Mouse (Mus musculus): ENCODE measurements at regions not wholly inside any gene's neighbourhood (a gene's known extent, or its start where the extent isn't known, plus 50 kb on each side); places are given as distances from the start of the nearest gene placed in this dataset.

DNA sequence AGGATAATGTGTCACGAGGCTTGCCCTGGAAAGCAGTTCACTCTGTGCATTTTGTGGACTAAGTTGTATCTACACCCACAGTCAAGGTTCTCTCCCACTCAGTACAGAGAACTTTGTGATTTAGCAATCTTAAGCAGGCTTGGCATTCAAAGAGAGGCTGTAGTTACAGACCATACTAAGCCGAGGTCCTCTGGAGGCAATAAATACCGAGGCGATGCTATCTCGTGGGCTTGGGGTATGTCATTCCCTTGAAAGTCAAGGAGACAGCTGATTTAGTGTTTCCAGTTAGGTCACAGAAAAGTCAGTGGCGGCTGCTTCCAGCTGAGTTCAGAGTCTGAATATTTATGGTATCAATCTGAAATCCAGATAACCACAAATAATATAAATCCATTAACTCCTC, 370.4 kb downstream of the Nuf2 start:
- DNase-seq (ENCODE audit: low spot score in 2 of 2), result no peak
- intact Hi-C loops (cut with DNase I), result no loop called here

DNA sequence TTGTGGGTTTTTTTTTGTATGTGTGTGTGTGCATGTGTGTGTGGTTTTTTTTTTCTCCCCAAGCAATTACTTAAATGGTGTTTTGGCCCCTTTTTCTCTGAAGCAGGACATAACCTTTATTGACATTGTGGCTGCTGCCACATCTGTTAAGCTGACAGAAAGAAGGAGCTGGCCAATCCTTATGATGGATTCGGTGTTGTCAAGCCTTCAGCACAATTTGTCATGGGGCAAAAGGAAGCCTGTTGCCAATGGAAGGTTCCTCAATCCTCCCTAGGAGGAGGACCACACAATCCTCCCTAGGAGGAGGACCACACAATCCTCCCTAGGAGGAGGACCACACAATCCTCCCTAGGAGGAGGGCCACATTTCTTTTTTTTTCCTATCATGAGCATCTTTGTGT, 371.0 kb downstream of the Nuf2 start:
- intact Hi-C loops (cut with DNase I), result no loop called here
- DNase-seq (ENCODE audit: low spot score in 2 of 2), result no peak

DNA sequence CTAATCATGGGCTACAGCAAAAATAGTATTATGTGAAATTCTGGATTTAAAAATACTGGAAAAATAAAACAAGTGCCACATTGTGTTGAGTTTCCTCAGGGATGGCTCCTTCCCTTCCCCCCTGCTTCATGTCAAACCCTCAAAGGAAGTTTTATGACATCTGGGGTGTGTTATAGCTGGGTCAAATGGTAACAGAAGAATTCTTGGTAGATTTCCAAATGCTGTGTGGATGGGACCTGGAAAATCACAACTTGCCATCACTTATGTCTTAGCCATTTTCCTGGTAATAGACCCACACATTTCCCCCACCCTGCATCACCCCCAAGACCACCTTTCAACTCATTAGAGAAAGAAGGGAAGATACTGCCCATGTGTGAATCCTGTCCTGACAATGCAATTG, 371.5 kb downstream of the Nuf2 start:
- intact Hi-C loops (cut with DNase I), result loop anchor here (10.0 kb wide), 1 partner anchor 265 kb away; no protein-coding TSS in a partner anchor
- DNase-seq (ENCODE audit: low spot score in 2 of 2), result no peak

DNA sequence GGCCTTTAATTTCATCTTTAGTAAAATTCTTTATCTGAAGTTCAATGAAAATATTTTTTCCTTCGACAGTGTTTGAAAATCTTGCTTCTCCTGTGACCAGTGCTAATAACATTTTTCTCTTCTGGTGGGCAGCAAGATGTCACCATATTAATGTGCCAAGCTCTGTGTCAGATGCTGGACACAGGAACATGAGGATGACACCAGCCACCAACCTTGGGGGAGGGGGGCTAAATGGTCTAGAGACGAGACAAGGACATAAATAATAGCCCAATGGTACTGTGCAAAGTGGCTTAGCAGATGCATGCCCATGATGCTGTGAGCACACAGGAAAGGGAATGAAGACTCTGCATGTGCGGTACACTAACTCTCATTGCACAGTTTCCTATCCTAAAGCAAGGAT, 373.8 kb downstream of the Nuf2 start:
- intact Hi-C loops (cut with DNase I), result loop anchor here (10.0 kb wide), 1 partner anchor 267 kb away; no protein-coding TSS in a partner anchor
- no peak for DNase-seq (ENCODE audit: low spot score in 2 of 2)

DNA sequence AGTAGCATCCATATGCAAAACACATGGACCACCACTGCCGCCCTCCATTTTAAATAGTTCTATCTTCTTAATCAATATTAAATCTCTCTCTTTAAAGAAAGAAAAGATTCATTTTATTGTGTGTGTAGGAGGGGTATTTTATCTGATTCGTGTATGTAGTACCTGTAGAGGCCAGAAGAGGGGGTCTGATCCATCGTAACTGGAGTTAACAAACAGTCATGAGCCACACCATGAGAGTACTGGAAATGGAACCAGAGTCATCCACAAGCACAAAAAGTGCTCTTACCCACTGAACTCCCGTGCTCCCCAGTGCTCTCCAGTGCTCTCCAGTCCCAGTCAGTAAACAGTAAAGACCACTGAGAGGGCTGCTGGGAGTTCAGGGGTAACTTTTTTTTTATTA, 374.4 kb downstream of the Nuf2 start:
- intact Hi-C loops (cut with DNase I), result loop anchor here (10.0 kb wide), 1 partner anchor 268 kb away; no protein-coding TSS in a partner anchor
- no peak for DNase-seq (ENCODE audit: low spot score in 2 of 2)

DNA sequence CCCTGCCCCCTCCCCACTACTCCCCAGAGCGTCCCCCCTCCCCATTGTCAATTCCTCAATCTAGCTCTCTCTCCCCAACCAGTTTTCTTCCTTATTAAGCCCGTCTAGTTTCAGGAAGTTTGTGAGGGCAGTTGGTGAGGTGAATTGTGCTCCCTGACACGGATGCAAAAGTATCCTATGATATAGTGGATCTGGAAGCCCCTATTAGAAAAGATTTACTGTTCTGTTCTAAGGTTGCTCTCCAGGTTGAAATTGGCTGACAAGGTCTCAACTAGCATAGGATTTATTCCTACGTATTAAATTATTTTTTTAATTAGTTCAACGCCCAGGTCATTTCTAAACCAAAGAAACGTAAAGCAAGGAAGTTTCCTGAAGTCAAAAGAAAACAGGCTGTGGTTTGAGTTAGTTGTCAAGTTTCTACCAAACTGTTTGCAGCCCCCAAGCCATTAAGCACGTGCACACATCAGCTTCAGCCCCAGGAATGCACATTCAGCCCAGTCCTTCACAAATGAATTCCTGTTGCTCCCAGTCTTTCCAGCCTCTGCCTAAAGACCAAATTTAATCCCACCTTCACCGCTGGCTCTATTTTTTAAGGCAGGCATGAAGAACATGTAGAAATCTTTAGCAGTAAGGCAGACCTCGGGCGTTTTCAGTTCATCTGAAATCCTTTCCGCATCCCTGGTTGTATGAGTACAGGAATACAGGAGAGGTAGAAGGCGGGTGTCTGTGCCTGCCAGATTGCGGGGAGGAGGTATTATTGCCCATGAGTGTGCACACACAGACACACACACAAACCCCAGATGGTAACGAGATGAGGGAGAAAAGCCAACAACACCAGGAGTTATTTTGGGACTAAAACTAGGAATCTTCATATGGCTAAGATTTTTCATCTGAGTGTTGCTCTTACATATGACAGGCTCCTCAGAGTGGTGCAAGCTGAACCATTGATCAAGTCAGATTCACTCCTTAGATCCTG, 375.5 kb downstream of the Nuf2 start:
- peak; percentile 71 to 73 for DNase-seq (ENCODE audit: low spot score in 2 of 2)
- intact Hi-C loops (cut with DNase I), result loop anchor here (10.0 kb wide), 1 partner anchor 269 kb away; no protein-coding TSS in a partner anchor

DNA sequence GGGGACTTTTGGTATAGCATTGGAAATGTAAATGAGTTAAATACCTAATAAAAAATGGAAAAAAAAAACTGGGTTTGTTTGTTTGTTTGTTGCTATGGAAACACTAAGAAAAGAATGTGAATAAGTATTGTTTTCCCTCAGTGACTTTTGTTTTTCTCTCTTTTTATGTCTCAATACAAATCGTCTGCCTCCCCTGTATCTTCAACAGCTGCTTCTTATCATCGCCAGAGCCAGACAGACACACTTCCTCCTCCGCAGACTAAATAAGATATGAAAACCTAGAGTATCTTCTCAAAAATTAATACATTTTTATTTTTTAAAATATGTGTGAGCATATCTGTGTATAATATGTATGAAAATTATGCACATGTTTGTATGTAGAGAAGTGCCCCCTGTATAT, 389.0 kb downstream of the Nuf2 start:
- intact Hi-C loops (cut with DNase I), result no loop called here

DNA sequence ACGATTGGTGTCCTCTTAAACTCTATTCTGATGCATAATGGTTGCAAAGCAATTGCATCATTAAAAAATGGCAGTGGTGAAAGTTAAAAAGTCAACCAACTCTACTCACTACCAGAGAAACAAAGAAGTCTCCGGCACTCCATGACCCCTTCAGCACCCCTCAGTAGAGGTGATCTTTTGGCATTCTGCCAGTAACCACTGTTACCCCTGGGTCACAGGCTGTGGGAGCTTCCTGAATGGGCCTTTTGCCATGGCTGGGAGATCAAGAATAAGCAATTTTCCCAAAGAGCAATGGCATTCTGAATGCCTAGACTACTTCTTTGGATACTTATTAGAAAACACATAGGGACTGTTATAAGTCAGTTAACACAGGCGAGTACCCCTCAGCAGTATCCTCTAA, 391.2 kb downstream of the Nuf2 start:
- DNase-seq (ENCODE audit: low spot score in 2 of 2), result no peak
- intact Hi-C loops (cut with DNase I), result no loop called here

More for the DNA sequence above, 389.0 kb downstream of the Nuf2 start:
- DNase-seq (ENCODE audit: low spot score in 2 of 2), result no peak

DNA sequence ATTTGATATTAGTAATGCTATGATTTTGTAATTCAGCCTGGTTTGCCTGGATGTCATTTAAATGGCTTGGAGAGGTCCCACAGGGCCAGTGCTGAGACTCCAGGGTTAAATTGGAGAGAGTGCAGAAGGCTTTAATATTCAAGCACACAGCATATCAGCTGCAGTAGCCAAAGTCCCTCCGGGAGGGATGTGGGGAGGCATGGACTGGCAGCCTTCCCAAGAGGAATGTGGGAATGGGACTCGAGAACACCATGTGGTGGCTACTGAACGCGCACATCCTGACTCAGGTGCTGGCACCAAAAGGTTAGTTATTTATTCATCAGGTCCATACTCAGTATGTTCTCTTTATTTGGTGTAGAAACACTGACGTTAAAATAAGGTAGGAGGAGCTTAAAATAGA, 391.8 kb downstream of the Nuf2 start:
- DNase-seq (ENCODE audit: low spot score in 2 of 2), result no peak
- intact Hi-C loops (cut with DNase I), result no loop called here

DNA sequence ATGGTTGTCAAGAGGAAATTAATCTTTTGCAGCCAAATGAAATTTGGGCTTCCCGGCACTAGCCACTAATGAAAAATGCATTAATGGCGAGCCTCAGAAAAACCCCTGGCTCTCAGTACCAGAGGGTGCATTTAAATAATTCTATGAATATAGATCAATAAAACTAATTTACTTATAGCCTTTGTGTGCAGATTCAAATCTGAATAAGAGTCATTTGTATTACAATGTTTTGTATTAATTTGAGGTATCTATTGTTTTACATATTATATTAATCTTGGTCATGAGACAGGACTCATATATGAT, 392.1 kb downstream of the Nuf2 start:
- no peak for DNase-seq (ENCODE audit: low spot score in 2 of 2)
- intact Hi-C loops (cut with DNase I), result no loop called here

DNA sequence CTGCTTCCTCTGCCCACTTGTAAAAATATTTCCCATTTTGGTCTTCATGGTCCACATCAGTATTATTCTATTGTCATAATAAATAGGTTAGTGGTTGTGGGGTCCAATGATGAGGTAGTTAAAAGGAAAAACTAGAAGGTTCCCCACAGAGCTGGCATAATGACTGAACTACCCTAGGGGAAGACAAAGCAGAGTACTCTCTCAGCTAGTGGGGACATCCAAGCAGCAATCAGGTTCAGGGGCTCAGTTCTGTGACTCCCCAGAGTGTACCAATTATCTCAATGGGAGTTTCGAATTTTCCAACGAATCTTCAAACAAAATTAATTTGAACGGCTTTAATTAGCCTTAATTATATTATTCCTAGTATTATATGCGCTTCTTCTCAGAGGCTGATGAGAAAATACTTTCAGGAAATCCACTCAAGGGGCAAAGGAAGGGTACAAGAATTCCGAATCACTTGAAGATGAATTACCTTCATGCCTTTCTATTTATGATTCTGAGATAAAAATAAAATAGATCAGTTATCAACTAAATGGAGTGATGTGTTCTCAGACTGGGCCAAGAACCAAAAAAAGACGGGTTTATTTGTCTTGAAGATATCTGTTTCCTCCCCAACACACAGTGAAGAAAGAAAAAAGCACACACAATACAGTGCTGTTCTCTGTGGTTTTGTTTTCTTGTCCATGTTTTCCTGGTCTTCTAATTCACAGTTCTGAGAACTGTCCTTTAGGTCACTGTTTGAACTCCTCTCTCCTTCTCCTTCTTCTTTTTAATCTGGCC, 392.7 kb downstream of the Nuf2 start:
- intact Hi-C loops (cut with DNase I), result no loop called here
- DNase-seq (ENCODE audit: low spot score in 2 of 2), result no peak

DNA sequence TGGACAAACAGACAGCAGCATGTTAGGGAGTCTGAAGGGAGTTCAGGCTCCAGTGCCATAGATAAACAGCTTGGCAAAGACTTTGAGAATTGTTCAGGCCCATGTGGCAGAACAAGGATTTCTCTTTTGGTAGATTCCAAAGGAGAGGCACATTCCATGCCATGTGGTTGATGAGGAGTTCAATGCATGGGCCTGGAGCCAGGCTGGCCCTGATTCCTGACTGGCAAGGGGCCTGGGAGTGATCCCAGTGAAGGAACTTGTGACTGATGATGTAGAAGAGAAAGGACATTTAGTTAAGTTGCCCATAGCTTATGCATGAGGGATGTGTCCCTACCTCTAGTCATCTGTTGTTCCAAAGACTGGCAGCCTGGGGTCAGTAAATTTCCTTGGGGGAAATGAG, 395.7 kb downstream of the Nuf2 start:
- no peak for DNase-seq (ENCODE audit: low spot score in 2 of 2)
- intact Hi-C loops (cut with DNase I), result no loop called here

DNA sequence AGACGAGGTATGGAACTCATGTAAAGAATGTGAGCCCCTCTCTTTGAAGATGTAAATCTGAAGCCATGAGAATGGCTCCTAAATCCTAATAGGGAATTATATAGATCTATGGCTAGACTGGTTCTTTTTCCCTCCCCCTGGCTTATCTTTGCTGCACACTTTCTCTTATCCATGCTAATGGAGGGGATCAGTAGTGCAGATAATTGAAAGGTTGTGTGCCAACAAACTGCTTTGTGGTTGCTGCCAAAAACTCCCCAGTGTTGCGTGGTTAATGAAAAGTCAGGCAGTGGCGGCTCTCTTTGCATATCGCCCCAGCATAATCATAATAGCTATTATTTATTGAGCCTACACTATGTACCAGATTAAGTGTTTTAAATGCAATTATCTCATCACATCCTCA, 427.6 kb downstream of the Nuf2 start:
- DNase-seq (ENCODE audit: low spot score in 2 of 2), result no peak
- intact Hi-C loops (cut with DNase I), result no loop called here

DNA sequence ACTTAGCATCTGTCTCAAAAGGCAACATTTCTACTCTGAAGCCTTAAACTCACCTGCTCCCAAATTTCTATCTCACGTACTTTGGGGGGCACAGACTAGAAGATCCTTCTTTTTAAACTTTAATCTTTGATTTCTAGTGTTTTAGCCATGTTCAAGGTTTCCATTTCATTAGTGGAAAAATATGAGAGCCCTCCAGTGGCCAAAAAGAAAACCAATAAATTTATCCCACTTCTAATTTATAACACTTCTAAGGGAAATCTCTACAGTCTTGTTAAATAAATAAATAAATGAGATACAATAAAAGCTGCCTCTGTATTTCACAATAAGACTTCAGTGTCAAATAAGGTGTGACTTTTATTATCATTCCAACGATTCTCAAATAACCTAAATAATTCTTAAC, 428.2 kb downstream of the Nuf2 start:
- intact Hi-C loops (cut with DNase I), result no loop called here
- DNase-seq (ENCODE audit: low spot score in 2 of 2), result no peak

DNA sequence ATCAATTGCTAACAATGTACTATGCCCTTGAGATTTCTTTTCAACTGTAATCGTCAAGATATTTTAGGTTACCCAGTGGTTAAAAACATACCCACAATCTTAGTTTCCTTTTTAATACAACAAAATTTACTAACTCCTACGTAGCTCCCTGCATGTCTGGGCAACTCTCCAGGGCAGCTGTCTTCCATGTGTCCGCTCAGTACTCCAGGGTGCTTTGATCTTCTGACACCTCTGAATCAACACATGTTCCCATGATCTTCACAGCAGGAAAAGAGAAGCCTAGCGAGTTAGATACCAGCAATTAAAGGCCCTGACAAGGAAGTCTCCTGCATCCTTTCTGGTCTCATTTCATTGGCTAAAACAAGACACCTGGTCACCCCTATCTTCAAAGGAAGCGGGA, 432.0 kb downstream of the Nuf2 start:
- no peak for DNase-seq (ENCODE audit: low spot score in 2 of 2)
- intact Hi-C loops (cut with DNase I), result no loop called here

DNA sequence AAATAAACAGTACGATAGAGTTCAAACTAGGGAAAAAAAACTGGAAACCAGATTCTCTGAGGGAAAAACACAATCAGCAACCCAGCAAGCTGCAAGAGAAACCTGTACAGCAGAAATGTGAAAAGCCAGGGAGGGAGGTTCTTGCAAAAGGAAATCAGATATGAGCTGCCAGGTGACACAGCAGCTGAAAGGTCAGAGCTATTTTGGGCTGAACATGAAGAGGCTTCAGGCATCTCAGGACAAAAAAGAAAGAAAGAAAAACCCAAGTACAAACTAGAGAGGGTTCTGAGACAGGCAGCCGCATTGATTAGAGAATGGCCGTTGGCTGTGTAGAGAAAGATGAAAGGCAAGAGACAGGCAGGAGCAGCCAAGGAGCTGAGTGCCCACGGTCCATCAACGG, 434.5 kb downstream of the Nuf2 start:
- intact Hi-C loops (cut with DNase I), result no loop called here
- DNase-seq (ENCODE audit: low spot score in 2 of 2), result no peak

DNA sequence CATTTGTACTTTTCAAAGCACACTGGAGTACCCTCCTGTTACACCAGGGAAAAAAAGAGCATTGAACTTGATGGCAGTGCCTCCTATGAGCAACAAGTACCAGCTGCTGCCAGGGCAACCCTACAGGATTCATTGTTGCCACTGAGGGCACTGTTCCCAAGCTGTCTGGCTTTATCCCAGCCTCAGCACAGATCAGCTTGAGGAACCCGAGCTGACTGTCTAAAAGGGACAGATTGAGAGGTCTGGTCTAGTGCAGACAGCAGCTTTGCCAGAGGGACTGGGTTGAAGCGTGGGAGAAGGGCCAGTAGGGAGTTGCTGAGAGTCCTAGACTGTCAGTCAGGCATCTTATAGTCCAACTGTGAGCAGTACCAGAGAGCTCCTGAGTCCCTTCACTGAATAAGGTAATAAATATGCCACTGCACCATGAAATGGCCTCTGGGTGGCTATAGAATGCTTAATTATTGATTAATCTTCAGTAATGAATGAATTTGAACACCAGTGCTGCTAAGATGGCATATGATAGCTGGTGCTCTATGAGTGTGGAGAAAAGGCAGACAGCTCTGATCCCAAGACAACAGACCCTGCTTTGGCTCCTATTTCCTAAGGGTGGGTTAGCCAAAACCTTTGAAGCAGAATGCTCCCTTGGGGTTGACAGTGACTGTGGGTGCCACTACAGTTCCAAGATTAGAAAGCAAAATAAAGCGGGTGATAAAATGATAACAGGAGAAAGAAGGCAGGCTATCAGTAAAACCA, 437.5 kb downstream of the Nuf2 start:
- peak in 1 of 2 experiments; percentile 5 for DNase-seq (ENCODE audit: low spot score in 2 of 2)
- intact Hi-C loops (cut with DNase I), result no loop called here

DNA sequence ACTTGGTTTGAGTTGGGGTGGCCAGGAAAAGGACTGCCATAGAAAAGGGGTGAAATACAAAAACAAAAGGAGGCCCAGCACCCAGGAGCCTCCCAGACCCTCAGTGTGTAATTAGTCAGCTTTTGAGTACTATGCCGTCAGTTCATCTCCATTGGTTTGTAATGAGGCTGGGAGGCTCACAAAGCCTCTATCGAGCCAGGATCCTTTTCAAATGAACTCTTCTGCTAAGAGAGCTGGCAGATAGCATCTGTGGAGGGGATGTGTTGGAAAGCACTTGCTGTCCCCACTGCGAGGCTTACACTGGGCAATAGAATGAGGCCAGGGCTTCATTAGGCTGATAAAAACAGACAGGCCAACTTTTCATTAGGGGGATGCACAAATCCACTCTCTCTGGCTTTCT, 445.2 kb downstream of the Nuf2 start:
- no peak for DNase-seq (ENCODE audit: low spot score in 2 of 2)
- intact Hi-C loops (cut with DNase I), result no loop called here

DNA sequence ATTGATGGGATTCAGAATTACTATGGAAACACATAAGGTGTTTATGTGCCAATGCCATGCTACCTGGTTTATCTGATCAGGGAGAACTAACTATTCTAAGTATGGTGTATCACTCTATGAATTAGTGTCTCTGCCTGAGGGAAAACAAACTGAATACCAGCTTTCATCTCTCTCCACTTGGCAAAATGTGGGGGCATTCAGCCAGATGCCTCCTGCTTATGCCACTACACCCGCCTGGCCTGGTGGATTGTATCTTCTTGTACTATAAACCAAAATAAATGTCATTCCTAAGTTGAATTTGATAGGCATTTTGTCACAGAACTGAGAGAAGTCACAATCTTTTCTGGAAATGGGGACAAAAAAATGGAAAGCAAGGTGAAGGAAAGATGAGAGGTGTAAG, 450.6 kb downstream of the Nuf2 start:
- DNase-seq (ENCODE audit: low spot score in 2 of 2), result no peak
- intact Hi-C loops (cut with DNase I), result no loop called here

DNA sequence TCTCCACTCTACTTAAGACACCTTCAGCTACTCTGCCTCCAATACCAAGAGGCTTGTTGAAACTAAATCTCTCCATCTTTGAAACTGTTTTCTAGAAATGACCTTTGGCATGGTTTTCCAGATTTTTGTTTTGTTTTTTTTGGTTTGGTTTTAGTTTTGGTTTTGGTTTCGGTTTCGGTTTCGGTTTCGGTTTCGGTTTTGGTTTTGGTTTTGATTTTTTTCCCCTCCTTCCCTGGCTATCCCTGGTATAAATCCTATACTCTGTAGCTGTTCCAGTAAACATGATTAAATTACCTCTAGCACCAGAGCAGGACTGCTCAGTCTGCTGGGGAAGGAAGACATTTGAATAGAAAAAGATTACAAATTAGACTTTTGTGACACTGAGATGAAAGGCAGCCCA, 454.0 kb downstream of the Nuf2 start:
- DNase-seq (ENCODE audit: low spot score in 2 of 2), result no peak
- intact Hi-C loops (cut with DNase I), result no loop called here
